Mouse (Mus musculus) small intestine, adult 2 months (tissue): ENCODE measurements around the gene Adarb1.

ENCODE experiments used
- CTCF ChIP-seq: fragments of 200-500 bp; IDR thresholded peaks from 2 replicates; pipeline ENCODE4 v1.5.1; 2012; ENCODE audit warnings: low read depth, mild to moderate bottlenecking, control low read depth, inconsistent platforms, low read length, moderate library complexity, mixed read lengths; ENCODE audit not compliant: insufficient replicate concordance, insufficient read length; ENCODE audit errors: extremely low read depth
- POLR2A ChIP-seq: fragments of 200-500 bp; IDR thresholded peaks from 2 replicates; pipeline ENCODE4 v1.6.1; 2012; ENCODE audit warnings: low read depth, mild to moderate bottlenecking, control low read depth, inconsistent platforms, low read length, moderate library complexity

DNA sequence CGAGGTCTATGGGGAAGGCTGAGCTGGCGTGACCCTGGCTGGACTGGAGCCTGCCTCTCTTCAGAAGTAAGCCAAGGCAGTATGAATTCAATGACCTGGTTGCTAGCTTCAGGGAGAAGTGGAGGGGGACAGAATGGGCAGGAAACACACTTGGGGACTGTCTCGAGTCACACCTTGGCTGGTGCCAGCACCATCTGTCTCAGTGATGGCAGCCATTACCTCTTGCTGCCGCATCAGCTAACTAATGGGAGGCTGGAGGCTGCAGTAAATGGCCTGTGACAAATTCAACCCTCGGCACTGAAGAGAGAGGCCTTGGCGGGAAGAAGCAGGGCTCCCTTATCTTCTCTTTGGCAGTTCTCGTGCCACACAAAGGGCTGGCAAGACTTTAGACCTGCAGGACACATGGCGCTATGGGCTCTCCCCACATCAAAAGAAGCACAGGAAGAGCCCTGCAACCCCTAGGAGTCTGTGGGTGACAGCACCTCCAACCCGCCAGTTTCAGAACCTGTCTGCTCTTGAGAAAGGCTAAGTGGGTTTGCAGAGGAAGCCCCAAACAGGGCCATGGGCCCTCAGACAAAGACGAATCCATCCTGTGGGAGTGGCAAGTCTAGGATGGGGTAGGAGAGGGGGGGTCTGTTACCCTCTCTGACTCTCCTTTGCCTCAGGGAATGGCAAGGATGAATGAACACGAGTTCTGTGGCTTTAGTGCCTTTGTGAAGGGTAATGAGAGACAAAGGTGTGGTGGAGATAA is 144.9 kb downstream of the Adarb1 start:
- TF ChIP-seq CTCF (no peak), POLR2A (no peak)
